Mouse (Mus musculus): ENCODE results near the gene Inpp4b. TPM values are rescaled to one million over a fixed set of nuclear protein-coding genes. Genes with fewer than 3 reads are reported as not detected.

Gene Inpp4b
- total RNA-seq, 2 experiments from 2014 or later, result 9.9 to 11.2 TPM

DNA sequence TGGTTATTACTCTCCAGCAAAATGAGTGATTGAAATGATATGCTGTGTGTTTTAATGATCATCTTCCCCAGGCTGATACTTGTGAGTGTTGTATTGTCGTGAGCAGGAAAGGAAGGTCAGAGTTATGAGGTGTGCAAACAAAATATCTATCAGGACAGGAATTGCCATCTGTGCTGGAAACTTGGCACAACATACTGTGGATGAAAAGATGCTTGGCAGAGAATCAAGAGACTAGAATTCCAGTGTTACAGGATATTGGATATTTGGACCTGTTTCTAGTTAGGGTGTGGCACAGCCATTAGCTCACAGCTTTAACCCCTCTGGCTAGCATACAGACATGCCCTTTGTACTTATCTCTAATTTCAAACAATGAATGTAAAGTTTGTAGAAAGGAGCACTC lies 507.6 kb downstream of the Inpp4b start:
- DNase-seq (ENCODE audit: extremely low spot score in 1 of 2, low spot score in 2 of 2), result no peak
- intact Hi-C loops (cut with DNase I), result no loop called here

DNA sequence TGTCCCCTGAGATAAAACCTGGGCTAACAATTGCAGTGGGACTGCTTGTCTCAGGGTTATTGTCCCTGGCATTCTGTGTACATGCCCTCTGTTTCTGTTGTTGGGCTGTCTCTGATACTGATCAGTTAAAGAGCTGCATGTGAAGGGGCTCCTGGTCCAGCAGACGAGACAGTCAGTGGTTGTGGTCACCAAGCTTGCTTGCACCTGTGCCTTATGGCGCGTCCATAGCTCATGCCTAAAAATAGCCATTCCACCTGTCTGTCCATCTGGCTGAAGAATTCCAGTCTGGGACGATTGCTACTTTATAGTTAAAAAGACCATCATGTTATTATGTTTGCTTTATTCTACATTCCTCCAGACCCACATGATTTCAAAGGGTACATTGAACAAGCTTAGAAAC lies 510.8 kb downstream of the Inpp4b start:
- intact Hi-C loops (cut with DNase I), result no loop called here

DNA sequence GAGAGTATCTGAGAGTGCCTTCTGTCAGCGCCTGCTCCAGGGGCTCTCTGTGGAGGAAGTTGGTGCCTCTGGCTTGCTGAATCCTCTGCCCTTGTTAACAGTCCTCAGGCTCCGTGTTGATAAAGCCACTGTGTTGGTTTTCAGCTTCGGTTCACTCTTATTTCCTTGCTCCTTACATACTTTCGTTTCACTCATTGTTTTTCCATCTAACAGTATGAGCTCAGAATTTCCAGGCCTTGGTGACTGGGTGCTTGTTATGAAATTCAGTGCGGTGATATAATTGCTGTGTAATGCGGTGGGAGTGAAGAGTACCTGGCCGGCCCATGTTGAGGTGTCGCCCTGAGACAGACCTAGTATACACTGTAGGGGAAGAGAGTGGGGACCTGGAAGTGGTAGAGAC lies 512.2 kb downstream of the Inpp4b start:
- DNase-seq (ENCODE audit: extremely low spot score in 1 of 2, low spot score in 2 of 2), result no peak
- intact Hi-C loops (cut with DNase I), result no loop called here

More for the DNA sequence above, 510.8 kb downstream of the Inpp4b start:
- DNase-seq (ENCODE audit: extremely low spot score in 1 of 2, low spot score in 2 of 2), result no peak

DNA sequence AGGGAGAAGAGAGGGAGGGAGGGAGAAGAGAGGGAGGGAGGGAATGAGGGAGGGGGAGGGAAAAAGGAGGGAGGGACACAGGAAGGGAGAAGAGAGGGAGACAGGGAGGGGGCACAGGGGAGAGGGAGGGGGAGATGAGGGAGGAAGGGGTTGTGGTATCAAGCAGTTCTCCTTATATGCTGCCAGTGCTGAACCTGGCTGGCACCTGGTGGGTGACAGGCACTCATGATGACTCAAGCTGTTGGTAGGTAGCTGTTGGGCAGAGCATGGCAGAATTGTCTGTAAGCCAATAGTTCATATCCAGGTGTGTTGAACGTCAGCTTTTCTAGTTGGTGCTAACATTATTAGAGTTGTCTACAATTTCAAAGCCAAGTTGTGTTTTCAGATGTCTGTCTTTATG lies 512.7 kb downstream of the Inpp4b start:
- DNase-seq (ENCODE audit: extremely low spot score in 1 of 2, low spot score in 2 of 2), result no peak
- intact Hi-C loops (cut with DNase I), result no loop called here

DNA sequence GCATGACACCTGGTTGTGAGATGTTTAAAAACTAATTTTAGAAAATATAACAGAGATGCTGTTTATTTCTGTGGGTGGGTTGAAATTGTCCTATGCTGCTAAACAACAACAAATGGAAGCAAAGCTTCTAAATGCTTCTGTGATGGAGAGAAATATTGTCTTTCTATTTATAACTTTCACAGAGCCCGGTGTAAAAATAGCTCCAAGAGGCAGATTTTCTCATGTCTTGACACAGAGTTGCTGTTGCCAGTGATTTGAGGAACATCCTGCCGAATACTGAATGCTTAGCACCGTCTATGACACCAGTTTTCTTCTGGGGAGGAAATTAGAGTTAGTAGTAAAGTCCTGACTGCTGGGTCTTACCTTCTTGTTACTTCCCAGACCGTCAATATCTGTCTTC lies 513.8 kb downstream of the Inpp4b start:
- no peak for DNase-seq (ENCODE audit: extremely low spot score in 1 of 2, low spot score in 2 of 2)
- intact Hi-C loops (cut with DNase I), result no loop called here

DNA sequence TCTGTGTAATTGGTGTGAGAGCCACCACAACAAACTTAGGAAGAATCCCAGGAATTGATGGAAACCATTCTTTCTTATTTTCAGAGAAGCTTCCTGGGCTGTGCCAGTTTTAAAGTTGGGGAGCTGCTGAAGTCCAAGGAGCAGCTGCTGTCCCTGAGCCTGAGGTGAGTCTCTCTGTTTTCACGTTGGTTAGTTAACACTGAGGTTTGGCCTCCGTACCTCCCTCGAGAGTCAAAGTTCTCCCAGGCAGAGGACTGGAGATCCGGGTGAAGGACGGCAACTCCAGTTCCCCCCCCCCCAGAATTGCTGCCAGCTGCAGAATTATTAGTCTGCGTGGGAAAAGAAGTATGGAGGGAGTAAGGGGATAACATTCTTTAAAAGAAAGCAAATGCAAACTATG lies 514.3 kb downstream of the Inpp4b start:
- intact Hi-C loops (cut with DNase I), result no loop called here
- DNase-seq (ENCODE audit: extremely low spot score in 1 of 2, low spot score in 2 of 2), result no peak

DNA sequence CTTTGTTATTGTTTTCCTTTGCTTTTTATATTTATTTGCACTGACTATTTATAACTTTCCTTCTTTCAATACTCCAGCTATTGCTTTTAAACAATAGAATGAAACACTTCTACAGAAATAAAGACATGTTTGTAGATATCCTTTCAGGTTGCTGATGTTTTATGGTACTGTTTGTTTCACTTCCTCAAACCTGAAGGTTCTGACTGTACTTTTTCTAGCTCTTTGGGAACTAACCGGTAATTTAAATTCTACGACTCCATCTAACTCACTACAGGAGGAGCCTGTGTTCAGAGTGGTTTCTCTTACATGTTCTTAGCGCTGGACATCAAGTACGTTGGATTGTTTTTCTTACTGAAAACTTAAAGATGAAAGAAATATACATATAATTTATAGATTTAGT lies 516.0 kb downstream of the Inpp4b start:
- intact Hi-C loops (cut with DNase I), result no loop called here
- no peak for DNase-seq (ENCODE audit: extremely low spot score in 1 of 2, low spot score in 2 of 2)

DNA sequence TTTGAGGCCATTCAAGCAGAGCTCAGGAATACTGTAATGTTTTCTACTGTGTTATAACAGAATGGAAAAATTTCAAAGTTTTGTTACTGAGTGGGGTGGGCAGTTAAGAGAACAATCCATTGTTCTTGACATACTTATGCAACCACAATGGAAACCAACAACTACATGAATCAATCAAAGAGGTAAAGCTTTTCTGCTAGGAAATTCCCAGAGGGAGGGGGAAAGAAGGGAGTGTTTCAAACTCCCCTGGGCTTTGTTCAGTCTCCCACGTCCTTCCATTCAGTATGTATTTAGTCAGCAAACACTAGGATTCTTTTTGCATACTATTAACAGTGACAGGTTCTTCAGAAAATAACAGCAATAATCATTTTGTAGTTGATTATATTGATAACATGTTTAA lies 517.4 kb downstream of the Inpp4b start:
- no peak for DNase-seq (ENCODE audit: extremely low spot score in 1 of 2, low spot score in 2 of 2)
- intact Hi-C loops (cut with DNase I), result no loop called here

DNA sequence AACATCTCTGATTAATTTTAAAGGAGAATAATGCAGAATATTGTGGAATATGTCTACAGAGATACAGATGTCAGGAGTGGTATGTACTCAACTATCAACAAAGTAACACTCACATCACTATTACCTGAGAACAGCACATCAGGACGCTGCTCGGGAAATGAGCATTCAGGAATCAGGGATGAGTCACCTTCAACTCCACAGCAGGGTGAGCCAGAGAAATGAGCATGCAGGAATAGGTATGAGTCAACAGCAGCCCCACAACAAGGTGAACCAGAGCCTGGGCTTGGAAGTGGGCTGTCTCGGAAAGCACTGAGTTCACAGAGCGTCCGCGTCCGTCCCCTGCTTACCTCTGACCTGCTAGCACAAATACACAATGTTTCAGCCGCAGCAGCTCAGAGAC lies 519.0 kb downstream of the Inpp4b start:
- no peak for DNase-seq (ENCODE audit: extremely low spot score in 1 of 2, low spot score in 2 of 2)
- intact Hi-C loops (cut with DNase I), result no loop called here

DNA sequence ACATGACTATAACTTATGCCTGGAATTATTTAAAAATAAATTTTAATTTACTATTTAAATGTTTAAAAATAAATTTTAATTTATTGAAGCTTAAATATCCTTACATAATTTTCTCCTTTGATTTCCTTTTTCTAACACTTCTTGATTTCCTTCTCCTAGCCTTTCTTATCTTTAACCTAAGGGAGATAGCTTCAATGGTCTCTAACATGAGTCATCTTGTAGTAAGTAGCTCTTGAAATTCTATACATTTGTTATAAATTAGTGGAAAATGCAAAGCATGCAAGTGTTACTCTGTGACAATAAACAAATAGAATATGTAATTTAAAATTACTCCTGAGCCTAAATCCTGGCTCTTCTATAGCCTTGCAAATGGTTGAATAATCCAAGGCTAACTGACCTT lies 520.4 kb downstream of the Inpp4b start:
- intact Hi-C loops (cut with DNase I), result no loop called here
- no peak for DNase-seq (ENCODE audit: extremely low spot score in 1 of 2, low spot score in 2 of 2)

DNA sequence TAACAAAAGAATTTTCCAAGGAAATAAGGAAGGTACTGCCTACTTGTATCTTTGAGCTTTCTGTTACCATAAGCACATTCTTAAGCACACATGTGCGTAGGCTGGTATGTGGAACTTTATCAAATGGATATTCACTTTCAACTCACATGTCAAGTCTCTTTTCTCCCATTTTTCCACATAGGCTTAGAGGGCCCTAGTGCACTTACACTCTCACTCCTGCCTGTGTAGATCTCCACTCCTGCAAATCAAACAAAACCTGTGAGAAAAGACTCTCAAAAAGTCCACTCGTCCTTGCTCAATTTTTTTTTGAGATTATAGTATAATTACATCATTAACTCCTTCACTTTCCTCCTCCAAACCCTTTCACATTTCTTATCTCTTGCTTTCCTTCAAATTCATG lies 522.0 kb downstream of the Inpp4b start:
- intact Hi-C loops (cut with DNase I), result no loop called here

DNA sequence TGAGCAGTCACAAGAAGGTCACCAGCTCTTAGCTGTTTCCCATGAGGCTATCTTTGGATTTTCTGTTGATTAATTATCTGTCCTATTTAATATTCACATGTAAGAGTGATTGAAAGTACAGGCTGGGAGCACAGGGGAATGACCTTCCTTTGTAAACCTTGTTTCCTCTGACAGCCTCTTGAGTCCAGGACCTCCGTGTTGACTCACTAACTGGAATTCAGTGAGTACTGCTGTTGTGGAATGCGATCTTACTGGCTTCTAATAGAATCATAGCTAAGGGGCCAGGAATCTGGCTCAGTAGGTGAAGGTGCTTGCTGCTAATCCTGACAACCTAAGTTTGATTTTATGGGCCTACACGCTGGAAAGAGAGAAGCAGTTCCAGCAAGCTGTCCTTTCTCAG lies 523.3 kb downstream of the Inpp4b start:
- intact Hi-C loops (cut with DNase I), result no loop called here

More for the DNA sequence above, 522.0 kb downstream of the Inpp4b start:
- no peak for DNase-seq (ENCODE audit: extremely low spot score in 1 of 2, low spot score in 2 of 2)

DNA sequence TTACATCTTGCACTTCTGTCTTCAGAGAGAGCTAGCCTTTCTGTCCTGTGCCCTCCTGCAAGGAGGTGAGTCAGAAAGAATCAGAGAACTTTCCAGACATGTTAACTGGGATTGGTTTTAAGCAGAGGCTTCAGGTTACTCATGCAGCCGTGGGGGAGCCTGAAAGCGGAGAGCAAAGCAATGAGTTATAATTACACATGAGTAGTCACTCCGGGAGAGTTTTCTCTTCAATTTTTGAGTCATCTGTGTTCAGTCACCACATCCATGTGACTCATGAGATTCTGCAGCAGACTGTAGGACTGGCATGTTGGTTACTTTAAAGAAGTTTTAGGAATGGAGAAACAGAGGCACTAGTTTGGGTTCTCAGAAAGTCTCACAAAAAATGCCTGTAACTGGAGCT lies 524.7 kb downstream of the Inpp4b start:
- peak in 1 of 2 experiments; percentile 4 for DNase-seq (ENCODE audit: extremely low spot score in 1 of 2, low spot score in 2 of 2)
- intact Hi-C loops (cut with DNase I), result no loop called here

More for the DNA sequence above, 523.3 kb downstream of the Inpp4b start:
- no peak for DNase-seq (ENCODE audit: extremely low spot score in 1 of 2, low spot score in 2 of 2)

DNA sequence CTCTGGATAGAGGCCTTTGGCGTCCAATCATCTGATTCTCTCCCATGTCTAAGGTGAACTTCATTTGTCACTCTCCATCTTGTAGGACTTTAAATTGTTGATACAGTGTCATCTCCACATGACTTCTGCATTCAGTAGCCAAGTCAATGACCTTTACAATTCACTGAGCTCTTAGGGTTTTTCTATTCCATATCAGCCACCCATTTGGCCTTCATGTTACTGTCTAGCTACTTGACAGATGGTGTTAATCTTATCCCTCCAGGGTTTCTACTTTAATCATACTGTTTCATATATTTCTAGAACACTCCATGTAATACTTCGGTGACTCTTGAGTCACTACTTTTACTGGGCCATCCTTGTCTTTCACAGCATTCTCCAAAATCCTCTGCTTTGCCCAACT lies 528.1 kb downstream of the Inpp4b start:
- DNase-seq (ENCODE audit: extremely low spot score in 1 of 2, low spot score in 2 of 2), result no peak
- intact Hi-C loops (cut with DNase I), result no loop called here

DNA sequence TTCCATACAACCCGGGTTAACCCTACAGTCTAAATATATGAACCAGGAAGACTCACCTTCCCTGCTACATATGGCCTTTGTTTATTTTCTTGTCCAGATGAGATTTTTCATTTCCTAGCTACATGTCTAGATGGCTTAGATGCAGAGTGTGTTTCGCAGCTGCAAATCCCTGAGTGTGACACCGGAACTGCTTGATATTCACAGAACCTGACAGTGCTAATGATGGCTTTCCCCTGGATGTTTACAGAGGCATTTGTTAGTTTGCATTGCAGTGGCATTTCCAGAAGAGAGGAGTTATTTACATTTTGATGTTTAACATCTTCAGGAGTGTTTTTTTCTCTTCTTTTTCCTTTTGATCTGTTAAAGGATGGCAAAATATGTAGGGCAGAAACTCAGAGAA lies 537.7 kb downstream of the Inpp4b start:
- intact Hi-C loops (cut with DNase I), result no loop called here
- no peak for DNase-seq (ENCODE audit: extremely low spot score in 1 of 2, low spot score in 2 of 2)

DNA sequence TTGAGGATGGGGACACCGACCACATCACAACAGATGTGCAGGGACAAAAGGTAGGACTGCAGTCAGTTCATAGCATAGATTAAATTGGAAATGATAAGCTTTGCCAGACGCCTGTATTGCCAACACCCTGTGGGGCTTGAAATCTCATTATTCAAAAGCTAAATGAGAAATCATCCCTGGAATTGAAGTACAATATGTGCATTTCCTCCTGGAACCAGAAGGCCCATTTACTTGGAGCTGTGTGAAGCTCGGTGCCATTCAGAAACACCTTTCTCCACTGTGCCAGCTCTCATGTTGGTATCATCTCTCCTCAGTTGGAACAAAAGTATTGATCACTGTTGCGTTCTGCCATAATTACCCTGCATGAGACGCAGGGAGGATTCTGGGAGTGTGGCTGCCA lies 541.8 kb downstream of the Inpp4b start:
- no peak for DNase-seq (ENCODE audit: extremely low spot score in 1 of 2, low spot score in 2 of 2)
- intact Hi-C loops (cut with DNase I), result no loop called here

DNA sequence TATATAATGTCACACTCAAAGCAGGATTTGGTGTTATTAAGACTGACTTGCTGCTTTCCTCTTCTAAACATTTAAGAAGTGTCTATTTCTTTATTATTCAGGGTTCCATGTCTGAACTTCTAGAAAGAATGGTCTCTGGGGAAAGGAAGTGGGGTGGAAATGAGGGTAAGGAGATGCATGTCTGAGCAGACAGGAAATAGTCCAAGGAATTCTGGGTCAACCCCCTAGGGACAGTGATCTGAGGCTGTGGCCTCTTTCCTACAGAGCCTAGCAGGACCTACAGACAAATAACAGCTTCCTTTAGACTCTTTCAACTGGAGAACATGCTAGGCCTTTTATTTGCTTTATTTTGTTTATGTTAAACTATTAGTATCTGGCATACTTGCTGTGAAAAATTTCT lies 546.5 kb downstream of the Inpp4b start:
- DNase-seq (ENCODE audit: extremely low spot score in 1 of 2, low spot score in 2 of 2), result peak in 1 of 2 experiments; percentile 57
- intact Hi-C loops (cut with DNase I), result no loop called here

DNA sequence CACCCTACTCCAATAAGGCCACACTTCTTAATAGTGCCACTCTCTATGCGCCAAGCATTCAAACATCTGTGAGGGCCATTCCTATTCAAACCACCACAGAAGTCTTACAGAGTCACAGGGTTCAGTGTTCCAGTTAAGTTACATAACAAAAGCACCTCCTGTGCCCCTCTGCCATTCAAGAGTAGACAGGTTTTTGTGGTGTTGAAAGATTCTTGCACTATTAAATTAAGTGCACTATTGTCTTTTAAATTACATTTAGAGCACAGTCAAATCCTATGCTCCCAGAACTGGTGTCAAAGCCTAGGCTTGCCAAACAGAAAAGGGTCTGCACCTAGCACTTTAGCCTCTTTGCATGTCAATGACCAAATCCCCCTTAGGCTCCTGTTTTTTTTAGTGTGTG lies 550.9 kb downstream of the Inpp4b start:
- DNase-seq (ENCODE audit: extremely low spot score in 1 of 2, low spot score in 2 of 2), result no peak
- intact Hi-C loops (cut with DNase I), result no loop called here

DNA sequence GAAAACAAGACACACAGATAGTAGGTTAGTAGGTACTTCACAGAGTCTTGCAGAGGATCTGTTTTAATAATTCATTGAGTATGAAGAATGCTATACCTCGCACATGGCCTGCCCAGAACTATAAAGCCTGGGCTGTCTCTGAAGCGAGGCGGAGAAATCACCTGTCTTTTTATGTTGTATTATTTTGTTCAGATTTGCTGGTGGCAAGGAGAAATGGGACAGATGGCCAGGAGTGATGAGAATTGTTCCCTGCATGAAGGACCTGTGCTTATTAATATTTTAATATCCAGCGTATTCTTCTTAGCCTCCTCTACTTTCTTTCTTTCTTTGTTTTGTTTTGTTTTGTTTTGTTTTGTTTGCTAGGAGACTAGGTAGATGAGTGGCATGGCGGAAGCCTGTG lies 604.5 kb downstream of the Inpp4b start:
- no peak for DNase-seq (ENCODE audit: extremely low spot score in 1 of 2, low spot score in 2 of 2)
- intact Hi-C loops (cut with DNase I), result no loop called here

DNA sequence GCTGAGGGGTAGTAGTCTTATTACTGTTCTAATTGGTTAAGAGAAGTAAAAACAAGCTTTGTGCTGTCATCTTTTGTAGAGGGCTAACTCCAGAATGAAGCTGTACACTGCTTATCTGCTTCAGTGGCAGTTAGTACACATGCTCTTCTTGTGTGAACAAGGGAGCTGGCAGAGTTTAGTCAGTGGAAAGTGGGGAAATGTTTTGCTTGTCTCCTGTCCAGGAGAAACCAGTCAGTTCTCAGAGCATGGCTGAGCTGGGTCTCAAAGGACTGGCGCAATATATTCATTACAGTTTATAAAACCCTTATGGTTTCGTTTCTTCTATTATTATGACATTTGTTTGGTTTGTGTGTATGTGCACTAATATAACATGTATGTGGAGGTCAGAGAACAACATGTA lies 610.7 kb downstream of the Inpp4b start:
- intact Hi-C loops (cut with DNase I), result no loop called here
- no peak for DNase-seq (ENCODE audit: extremely low spot score in 1 of 2, low spot score in 2 of 2)

DNA sequence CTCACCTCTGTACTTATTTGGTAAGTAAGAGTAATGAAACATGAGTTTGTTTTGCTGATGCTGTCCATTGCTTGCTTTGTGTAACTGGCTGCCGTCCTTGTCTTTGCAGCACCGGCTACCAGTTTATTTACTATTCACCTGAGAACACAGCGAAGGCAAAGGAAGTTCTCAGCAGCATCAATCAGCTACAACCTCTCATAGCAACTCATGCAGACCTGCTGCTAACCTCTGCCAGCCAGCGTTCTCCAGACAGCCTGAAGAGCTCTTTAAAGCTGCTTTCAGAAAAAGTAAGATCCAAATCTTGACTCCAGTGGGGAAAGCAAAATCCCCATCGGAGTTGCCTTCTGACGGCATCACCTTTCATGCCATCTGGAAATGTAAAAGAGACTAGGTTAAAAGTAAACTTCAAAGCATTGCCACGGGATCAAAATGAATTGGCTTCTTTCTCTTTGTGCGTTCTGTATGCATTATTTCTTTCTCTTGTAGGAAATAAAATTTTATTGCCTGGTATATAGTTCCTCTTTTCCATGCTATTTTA lies 642.8 kb downstream of the Inpp4b start:
- intact Hi-C loops (cut with DNase I), result no loop called here
- DNase-seq (ENCODE audit: extremely low spot score in 1 of 2, low spot score in 2 of 2), result no peak

DNA sequence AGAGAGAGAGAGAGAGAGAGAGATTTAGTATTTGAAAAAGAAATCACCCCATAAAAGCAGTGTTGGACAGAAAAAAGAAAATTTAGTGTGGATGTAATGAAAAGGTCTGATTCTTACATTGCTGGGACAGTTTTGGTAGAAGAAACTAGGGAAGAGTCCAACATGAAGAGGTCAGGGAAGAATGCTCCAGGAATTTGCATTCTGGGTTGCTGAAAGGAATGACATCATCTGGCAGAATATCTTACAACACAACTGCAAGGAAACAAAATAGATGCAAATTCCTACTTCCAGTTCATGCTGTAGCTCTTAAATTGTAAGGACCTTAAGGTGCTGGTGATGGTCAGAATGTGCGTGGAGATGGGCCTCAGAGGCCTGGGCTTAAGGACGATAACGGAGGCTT lies 650.6 kb downstream of the Inpp4b start:
- intact Hi-C loops (cut with DNase I), result no loop called here

More for the DNA sequence above, 650.6 kb downstream of the Inpp4b start:
- no peak for DNase-seq (ENCODE audit: extremely low spot score in 1 of 2, low spot score in 2 of 2)

Data from left cerebral cortex, postnatal 10 days (tissue).